Mouse (Mus musculus) adrenal gland, adult 2 months (tissue): ENCODE measurements around the gene Ppp3r2. TPM values are rescaled to one million over a fixed set of nuclear protein-coding genes. Genes with fewer than 3 reads are reported as not detected.

Experiments used
- DNase-seq: peaks from one replicate; pipeline ENCODE4 v3.0.0; 2021
- long read RNA-seq: library from polyadenylated mRNA; stranded (forward); transcript quantifications from one replicate; pipeline ENCODE4 v2.0.0, GENCODE M21; 2021
- polyA plus RNA-seq: library from polyadenylated mRNA; depleted of rRNA; stranded (reverse); fragments of >200 nt; gene quantifications from 2 replicates; pipeline ENCODE4 v1.2.3, GENCODE M21; 2012; rRNA removed
- total RNA-seq, 2 experiments: library from RNA; stranded (reverse); gene quantifications; 2 replicates each; pipeline ENCODE4 v1.2.3; 2021

Gene Ppp3r2
- total RNA-seq (not detected), polyA plus RNA-seq (not detected in 2 replicates)
- long read RNA-seq: 0 reads

GRCm38 (mm10) chr4:49681812-49682211 lies at the start of gene Ppp3r2:
Gene Ppp3r2, minus strand, starts transcription at chr4:49682024.
- DNase-seq: no peak

- no peak for DNase-seq
Measured at GRCm38 (mm10) chr4:49729326-49729725, 47.5 kb upstream of the Ppp3r2 start.

- DNase-seq: no peak
Measured at GRCm38 (mm10) chr4:49723908-49724307, 42.1 kb upstream of the Ppp3r2 start.

- no peak for DNase-seq
Measured at GRCm38 (mm10) chr4:49691405-49692194, 9.8 kb upstream of the Ppp3r2 start.

DNA sequence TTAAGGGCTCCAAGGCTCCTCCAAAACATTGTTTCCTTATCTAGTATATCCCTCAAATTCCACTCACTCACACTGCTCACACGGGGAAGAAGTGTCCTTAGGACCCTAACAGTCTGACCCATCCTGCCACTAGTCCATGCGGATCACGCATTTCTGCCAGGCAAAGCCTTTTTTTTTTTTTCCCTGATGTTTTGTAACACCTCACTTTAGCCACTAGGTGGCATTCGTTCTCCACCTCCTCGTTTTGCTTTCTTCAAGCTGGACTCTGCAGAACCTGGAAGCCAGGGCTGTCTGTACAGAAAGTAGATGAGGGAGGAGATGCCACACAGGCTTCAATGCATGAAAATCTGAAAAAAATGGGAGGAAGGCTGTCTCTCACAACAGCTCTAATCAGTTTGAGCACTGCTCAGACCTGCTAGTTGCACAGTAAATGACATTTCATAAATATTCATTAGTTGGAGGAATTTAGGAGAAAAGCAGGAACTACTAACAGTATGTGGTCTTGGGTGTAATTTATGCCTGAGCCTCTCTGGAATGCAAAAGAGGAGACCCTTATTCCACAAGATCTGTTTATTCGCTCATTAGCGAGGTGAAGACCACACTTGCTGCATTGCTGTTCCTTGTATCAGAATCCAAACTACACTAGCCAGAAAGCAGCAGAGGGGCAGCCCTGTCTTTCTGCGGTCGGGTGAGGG lies 6.9 kb upstream of the Ppp3r2 start:
- DNase-seq: peak; percentile 50

DNA sequence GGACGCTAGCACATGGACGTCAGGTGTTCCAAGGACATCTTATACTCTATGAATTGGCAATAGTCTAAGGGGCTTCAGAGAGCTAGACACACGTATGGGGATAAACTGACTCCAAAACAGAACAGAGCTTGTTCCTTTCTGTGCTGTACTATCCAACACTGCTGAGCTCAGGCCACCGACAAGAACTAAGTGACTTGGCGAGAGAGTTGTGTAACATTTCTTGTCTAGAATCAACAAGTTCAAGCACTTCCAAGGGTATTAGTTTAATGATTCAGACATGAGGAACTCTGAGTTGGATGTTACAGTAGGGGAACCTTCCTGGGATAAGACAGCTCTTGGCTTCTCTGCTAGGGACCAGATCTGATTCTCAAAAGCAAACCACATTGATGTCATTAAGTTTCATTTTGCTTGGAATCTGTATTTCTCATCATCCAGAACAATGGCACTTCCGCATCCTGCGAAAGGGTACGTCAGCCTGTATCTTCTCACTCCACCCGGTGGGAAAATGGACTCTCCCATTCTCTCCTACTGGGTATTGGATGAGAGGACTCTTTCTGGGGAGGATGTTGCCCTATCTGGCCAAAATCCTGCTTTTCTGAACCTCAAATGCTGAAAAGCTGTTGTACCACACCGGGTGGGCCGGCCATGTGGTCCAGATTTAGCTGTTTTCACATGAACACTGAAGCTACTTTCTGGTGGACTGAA lies 1.5 kb downstream of the Ppp3r2 start:
- no peak for DNase-seq

DNA sequence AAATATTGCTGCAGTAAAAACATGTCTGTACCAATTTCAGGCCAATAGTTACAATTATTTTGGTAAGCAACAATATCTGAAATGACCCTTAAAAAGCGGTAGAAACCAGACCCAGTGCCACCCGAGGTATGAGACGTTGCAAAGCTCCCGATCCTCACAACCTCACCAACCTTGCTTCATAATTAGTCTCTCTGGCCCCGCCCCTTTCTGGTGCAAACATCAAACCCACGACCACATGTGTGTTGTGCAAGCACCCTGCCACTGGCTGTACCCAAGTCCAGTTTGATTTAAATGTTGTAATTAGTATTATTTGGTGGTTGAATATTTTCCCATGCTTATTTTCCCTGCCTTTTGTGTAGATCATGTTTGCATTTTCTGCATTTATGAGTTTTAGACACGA lies 5.0 kb downstream of the Ppp3r2 start:
- DNase-seq: no peak

DNA sequence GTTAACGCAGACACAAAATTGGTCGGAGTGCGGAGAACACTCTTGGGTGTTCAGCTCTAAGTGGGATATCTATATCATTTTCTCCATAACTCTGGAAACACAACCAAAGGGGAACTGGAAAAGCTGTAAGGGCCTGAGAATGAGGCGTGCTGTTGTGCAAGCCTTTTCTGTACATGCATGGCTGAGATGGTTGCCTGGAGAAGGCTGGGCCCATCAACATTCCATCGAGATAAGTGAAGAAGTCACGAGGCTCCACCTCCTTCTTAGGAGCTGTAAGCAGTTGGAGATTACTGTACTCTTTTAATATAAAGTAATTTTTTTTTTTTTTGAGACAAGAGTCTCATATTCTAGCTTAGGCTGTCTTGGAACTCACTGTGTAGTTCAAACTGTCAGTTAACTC lies 5.8 kb downstream of the Ppp3r2 start:
- DNase-seq: no peak

DNA sequence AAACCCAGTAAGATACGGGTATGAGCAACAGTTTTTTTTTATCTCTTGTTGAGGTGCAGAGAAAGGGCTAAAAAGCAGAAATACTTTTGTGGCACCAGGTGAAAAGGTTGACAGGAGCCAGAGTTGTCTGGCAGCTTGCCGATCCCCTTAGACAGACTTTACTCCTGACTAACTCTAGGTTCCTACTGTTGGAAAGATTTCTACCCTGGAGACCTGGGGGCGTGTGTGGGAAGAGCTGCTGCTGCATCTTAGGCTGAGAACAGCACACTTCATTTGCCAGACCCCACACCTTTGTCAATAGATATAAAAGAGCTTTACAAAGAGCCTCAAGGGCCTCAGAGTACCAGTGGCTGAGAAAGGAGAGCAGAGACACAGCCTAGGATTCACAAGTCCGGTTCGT lies 17.0 kb downstream of the Ppp3r2 start:
- no peak for DNase-seq

DNA sequence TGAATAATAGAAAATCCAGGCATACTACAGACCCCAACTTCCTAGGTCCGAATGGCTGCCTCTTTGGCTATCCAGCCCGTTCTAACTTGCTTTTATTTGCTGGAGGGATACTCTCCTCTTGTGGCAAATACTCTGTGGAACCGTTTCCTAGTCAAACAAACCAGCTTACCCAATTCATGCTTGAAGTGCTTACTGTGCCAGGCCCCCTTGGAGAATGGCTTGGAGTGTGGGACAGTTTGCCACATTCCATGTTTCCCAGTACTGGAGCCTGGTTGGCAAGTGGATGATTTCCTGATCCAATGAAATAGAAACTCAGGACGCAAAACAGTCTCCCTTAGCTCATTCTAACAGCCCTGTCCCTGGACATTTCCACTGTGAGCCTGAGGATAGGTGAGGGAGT lies 19.6 kb downstream of the Ppp3r2 start:
- no peak for DNase-seq

DNA sequence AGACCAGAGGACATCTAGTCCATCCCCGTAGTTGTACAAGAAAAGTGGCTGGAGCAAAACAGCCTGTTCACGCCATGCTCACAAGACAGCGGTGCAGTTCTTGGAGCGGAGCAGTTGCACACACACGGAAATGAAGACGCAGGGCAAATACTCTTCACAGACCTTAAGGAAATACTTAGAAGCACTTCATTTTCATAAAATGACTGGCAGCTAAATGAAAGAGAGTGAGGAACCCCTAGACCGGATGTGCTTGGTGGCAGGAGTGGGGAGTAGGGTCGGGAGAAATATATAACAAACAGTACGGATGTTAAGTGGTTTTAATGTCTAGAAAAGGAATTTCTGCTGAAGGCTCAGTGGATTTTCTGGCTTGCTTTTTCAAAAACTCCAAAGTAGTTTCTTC lies 20.2 kb downstream of the Ppp3r2 start:
- DNase-seq: no peak

DNA sequence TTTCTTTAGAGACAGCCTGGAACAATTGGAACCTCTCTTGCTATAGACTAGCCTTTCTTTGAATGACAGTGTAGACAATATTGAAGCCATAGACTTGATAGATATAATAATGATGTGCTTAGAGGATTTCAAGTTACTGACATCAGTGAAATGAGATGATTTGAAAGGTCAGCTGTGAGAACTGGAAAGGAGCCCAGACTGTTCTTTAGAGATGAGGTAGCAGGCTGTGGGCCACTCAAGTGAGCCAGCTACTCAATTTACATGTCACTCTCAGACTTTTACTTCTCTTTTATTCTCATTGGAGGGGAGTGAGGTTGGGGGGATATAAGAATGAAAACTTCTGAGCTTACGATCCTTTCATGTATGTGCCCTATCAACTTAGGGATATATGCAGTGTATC lies 22.4 kb downstream of the Ppp3r2 start:
- DNase-seq: no peak

GRCm38 (mm10) chr4:49639913-49640312 lies 41.9 kb downstream of the Ppp3r2 start:
- no peak for DNase-seq

DNA sequence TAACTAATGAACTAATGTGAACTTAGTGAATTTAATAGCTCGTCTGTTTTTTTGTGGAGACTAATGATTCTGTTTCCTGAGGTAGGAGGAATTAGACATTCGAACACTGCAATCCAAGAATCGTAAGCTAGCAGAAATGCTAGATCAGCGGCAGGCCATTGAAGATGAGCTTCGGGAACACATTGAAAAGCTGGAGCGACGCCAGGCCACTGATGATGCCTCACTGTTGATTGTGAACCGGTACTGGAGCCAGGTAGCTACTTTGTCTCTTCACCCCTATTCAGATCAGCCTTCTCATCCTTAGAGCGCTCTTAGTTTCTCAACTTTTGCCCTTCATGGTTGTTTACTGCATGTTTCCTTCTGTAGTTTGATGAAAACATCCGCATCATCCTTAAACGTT lies 44.0 kb downstream of the Ppp3r2 start:
- DNase-seq: no peak

DNA sequence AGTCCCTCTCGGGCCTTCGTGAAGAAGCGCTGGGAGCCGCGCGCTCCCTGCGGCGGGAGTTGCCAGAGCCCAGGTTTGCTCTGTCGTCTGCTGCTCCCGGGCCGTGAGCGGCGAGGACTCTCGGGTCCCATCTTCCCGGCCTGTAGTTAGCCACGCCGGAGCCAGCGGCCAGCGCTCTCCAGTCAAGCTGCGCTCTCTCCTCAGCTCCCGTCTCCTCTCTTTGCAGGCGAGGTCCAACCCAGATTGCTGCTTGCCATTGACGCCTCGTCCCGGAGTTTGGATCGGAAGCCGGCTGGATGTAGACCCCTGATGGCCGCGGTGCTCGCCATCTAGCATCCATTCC lies 49.7 kb downstream of the Ppp3r2 start:
- DNase-seq: no peak

DNA sequence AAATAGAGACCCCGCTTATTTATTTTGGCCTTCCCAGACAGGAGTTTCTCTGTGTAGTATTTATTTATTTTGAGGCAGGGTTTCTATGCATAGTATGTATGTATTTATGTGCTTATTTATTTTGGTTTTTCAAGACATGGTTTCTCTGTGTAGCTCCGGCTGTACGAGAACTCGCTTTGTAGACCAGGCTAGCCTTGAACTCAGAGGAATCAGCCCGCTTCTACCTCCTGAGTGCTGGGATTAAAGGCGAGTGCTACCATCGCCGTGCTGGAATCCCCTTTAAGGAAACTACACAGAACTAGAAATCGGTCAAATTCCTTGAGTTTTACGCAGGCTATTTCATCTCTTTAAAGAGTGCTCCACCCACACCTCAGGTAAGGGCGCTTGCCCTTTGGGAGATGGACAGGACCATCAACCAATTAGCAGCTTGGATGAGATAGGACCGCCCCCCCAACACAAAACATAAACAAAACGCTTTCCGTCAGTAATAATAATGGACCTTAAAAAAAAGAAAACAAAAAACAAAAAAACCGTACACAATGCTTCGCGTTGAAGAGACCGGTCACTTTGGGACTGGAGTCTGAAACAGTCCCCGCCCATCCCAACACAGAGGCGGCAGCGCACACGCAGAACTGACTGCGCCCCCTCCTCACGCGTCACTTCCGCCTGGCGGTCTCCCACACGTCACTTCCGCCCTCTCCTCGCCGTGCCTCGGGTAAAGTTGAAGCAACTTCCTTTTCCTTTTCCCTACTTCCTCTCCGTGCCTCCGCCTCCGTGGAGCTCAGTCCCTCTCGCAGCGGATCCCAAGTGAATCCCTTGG lies 50.3 kb downstream of the Ppp3r2 start, which contains the start of gene Rnf20:
Gene Rnf20 (plus strand): TSS at position 688 of the 820 bp plus-strand sequence.
- DNase-seq: peak; percentile 96

- no peak for DNase-seq
Measured at GRCm38 (mm10) chr4:49628941-49629340, 52.9 kb downstream of the Ppp3r2 start.

Other genes with a start within 250 kb of the Ppp3r2 start
- gene Acnat1, start 208.1 kb downstream of the Ppp3r2 start, total RNA-seq: 1 to 10 TPM; 1.8 to 2.6 TPM
- gene Acnat1, start 208.1 kb downstream of the Ppp3r2 start, polyA plus RNA-seq: 0.11 TPM in 1 of 2 replicates, not detected in the other
- under 1 TPM; 0.24 to 0.72 TPM for gene Baat, start 175.5 kb downstream of the Ppp3r2 start, total RNA-seq
- not detected in 2 replicates for gene Baat, start 175.5 kb downstream of the Ppp3r2 start, polyA plus RNA-seq
- gene Mrpl50, start 160.9 kb downstream of the Ppp3r2 start, total RNA-seq: 10 to 100 TPM; 42.9 to 48.5 TPM
- gene Mrpl50, start 160.9 kb downstream of the Ppp3r2 start, polyA plus RNA-seq: 0.74 and 0.95 TPM in 2 replicates
- gene Zfp189, start 160.8 kb downstream of the Ppp3r2 start, total RNA-seq: 1 to 10 TPM; 5.4 to 6.2 TPM
- 0.51 and 0.59 TPM in 2 replicates for gene Zfp189, start 160.8 kb downstream of the Ppp3r2 start, polyA plus RNA-seq
- 1 to 10 TPM in 1 of 2 experiments, under 1 TPM in 1; 0.79 to 6.5 TPM for gene Aldob, start 132.5 kb downstream of the Ppp3r2 start, total RNA-seq
- 1.3 TPM in 1 of 2 replicates, not detected in the other for gene Aldob, start 132.5 kb downstream of the Ppp3r2 start, polyA plus RNA-seq
- gene Tmem246, start 84.1 kb downstream of the Ppp3r2 start, total RNA-seq: 10 to 100 TPM in 1 of 2 experiments, 1 to 10 TPM in 1; 9.7 to 14.4 TPM
- gene Tmem246, start 84.1 kb downstream of the Ppp3r2 start, polyA plus RNA-seq: 12.8 and 17.0 TPM in 2 replicates
- 10 to 100 TPM; 46.8 to 54.3 TPM for gene Rnf20, start 50.0 kb downstream of the Ppp3r2 start, total RNA-seq
- gene Rnf20, start 50.0 kb downstream of the Ppp3r2 start, polyA plus RNA-seq: 22.2 and 24.1 TPM in 2 replicates
- gene Grin3a, start 163.7 kb upstream of the Ppp3r2 start, total RNA-seq: under 1 TPM; 0.21 to 0.46 TPM
- gene Grin3a, start 163.7 kb upstream of the Ppp3r2 start, polyA plus RNA-seq: 0.01 and 0.09 TPM in 2 replicates